Mouse (Mus musculus) forebrain, postnatal 0 days (tissue): ENCODE results near the gene Kctd13. TPM values are rescaled to one million over a fixed set of nuclear protein-coding genes. Genes with fewer than 3 reads are reported as not detected.
A peak's percentile ranks its signal among the peaks of the same experiment; 100 is the strongest.
"Not testable (repeated sequence)": the region's sequence is repeated elsewhere in the genome, so short reads cannot be mapped to it uniquely, and the experiment has no call there.

Source experiments
- ATAC-seq: fragments of 200-750 bp; cut with Nextera tagmentation; 2 replicates; pipeline ENCODE4 v1.8.0; 2017; ENCODE audit warnings: mild to moderate bottlenecking, moderate library complexity
- DNase-seq: peaks from one replicate; pipeline ENCODE4 v3.0.0-alpha.2; 2015
- H3K27ac ChIP-seq: fragments of 300-500 bp; sonication (generic); 2 replicates; pipeline ENCODE4 v1.5.1; 2014; ENCODE audit warnings: low read depth, mild to moderate bottlenecking, antibody characterized with exemption, low read length, moderate library complexity, mixed read lengths
- H3K27me3 ChIP-seq: fragments of 300-500 bp; sonication (generic); 2 replicates; pipeline ENCODE4 v1.6.1; 2014; ENCODE audit warnings: mild to moderate bottlenecking, low read length, mixed read lengths; ENCODE audit not compliant: insufficient read depth
- H3K36me3 ChIP-seq: fragments of 300-500 bp; sonication (generic); 2 replicates; pipeline ENCODE4 v1.6.1; 2014; ENCODE audit warnings: mild to moderate bottlenecking, moderate library complexity; ENCODE audit not compliant: insufficient read depth
- H3K4me1 ChIP-seq: fragments of 300-500 bp; sonication (generic); 2 replicates; pipeline ENCODE4 v1.6.1; 2014; ENCODE audit warnings: antibody characterized with exemption; ENCODE audit not compliant: insufficient read depth
- H3K4me2 ChIP-seq: fragments of 300-500 bp; sonication (generic); 2 replicates; pipeline ENCODE4 v1.6.1; 2014; ENCODE audit warnings: low read depth, mild to moderate bottlenecking, moderate library complexity
- H3K4me3 ChIP-seq: fragments of 300-500 bp; sonication (generic); 2 replicates; pipeline ENCODE4 v1.5.1; 2014; ENCODE audit warnings: low read depth, low read length, mixed read lengths
- H3K9ac ChIP-seq: fragments of 300-500 bp; sonication (generic); 2 replicates; pipeline ENCODE4 v1.6.1; 2014; ENCODE audit warnings: mild to moderate bottlenecking
- H3K9me3 ChIP-seq: fragments of 300-500 bp; sonication (generic); 2 replicates; pipeline ENCODE4 v1.6.1; 2016; ENCODE audit warnings: low read length
- CTCF ChIP-seq: sonication (generic); IDR thresholded peaks from 2 replicates; pipeline ENCODE4 v1.5.1; 2016; ENCODE audit warnings: antibody characterized with exemption, control low read depth, low read depth
- WGBS: fragments of 180-500 bp; shearing (Covaris S2); extraction: QIAGEN DNeasy Blood & Tissue Kit; methylation state at CpG from one replicate; pipeline ENCODE4 v1.1.7; 2014; 5-methylcytosine and 5-hydroxymethylcytosine counted together
- polyA plus RNA-seq: library from polyadenylated mRNA; unstranded; fragments of >200 nt; fragmentation: Nextera tagmentation; extraction: Ambion mirVana; gene quantifications from 2 replicates; pipeline ENCODE4 v1.2.1, GENCODE M21; 2015
- total RNA-seq: library from RNA; depleted of rRNA; stranded (reverse); fragments of >200 nt; gene quantifications from 2 replicates; pipeline ENCODE4 v1.2.3, GENCODE M21; 2014

The Kctd13 gene
- total and polyA plus RNA-seq, 2 experiments from 2014 or later = 140 to 218 TPM

GRCm38 (mm10) chr7:126896912-126897311 lies 31.8 kb upstream of the Kctd13 start:
- WGBS = 87% methylated on average over 5 of the region's 5 CpGs
- Histone ChIP-seq H3K4me3 (no peak overlapping the region), H3K4me1 (peaks cover 11% of the 10 kb centered on the region), H3K36me3 (no peaks in the 10 kb centered on the region), H3K27me3 (no peaks in the 10 kb centered on the region), H3K9ac (no peak overlapping the region), H3K9me3 (no peaks in the 10 kb centered on the region), H3K4me2 (0 out of 2 replicates have a peak overlapping the region, but pooled peaks have one; percentile 83), H3K27ac (no peak overlapping the region)
- TF ChIP-seq CTCF = no peak
- no peak for ATAC-seq
- no peak for DNase-seq

GRCm38 (mm10) chr7:126897390-126898101 lies 31.1 kb upstream of the Kctd13 start:
- no peak for TF ChIP-seq CTCF
- H3K4me1 ChIP-seq = peaks cover 11% of the 10 kb centered on the region
- H3K27ac ChIP-seq = peak overlapping the region; percentile 88
- H3K4me2 ChIP-seq = peak overlapping the region; percentile 83
- no peak for DNase-seq
- WGBS = 19% methylated on average over 16 of the region's 16 CpGs
- H3K9ac ChIP-seq = peak overlapping the region; percentile 88
- H3K27me3 ChIP-seq = no peaks in the 10 kb centered on the region
- H3K36me3 ChIP-seq = no peaks in the 10 kb centered on the region
- no peak; the same call in 1 of the 2 replicates for ATAC-seq
- no peaks in the 10 kb centered on the region for H3K9me3 ChIP-seq
- peak overlapping the region; percentile 71 for H3K4me3 ChIP-seq

GRCm38 (mm10) chr7:126898102-126898990 lies 30.3 kb upstream of the Kctd13 start:
- Histone ChIP-seq H3K4me1 (peaks cover 11% of the 10 kb centered on the region), H3K4me2 (peak overlapping the region; percentile 83), H3K27ac (peak overlapping the region; percentile 88), H3K36me3 (no peaks in the 10 kb centered on the region), H3K9me3 (no peaks in the 10 kb centered on the region), H3K9ac (peak overlapping the region; percentile 88), H3K27me3 (no peaks in the 10 kb centered on the region), H3K4me3 (peak overlapping the region; percentile 71)
- DNase-seq = peak; percentile 96
- WGBS = 13% methylated on average over 37 of the region's 37 CpGs
- no peak for TF ChIP-seq CTCF
- ATAC-seq = peak; percentile 96

GRCm38 (mm10) chr7:126899781-126900180 lies 28.9 kb upstream of the Kctd13 start:
- H3K36me3 ChIP-seq, H3K9me3 ChIP-seq, H3K27ac ChIP-seq, H3K4me2 ChIP-seq, ATAC-seq, DNase-seq, H3K27me3 ChIP-seq, H3K4me3 ChIP-seq, H3K9ac ChIP-seq: not testable (repeated sequence)
- peaks cover 11% of the 10 kb centered on the region for H3K4me1 ChIP-seq
- 95% methylated on average over 7 of the region's 9 CpGs for WGBS

GRCm38 (mm10) chr7:126905590-126905989 lies 23.1 kb upstream of the Kctd13 start:
- no peaks in the 10 kb centered on the region for H3K27me3 ChIP-seq
- H3K4me1 ChIP-seq = no peaks in the 10 kb centered on the region
- 72% methylated on average over 3 of the region's 3 CpGs for WGBS
- H3K4me2 ChIP-seq = no peak overlapping the region
- no peak overlapping the region for H3K4me3 ChIP-seq
- TF ChIP-seq CTCF = no peak
- no peak overlapping the region for H3K9ac ChIP-seq
- H3K36me3 ChIP-seq = no peaks in the 10 kb centered on the region
- H3K9me3 ChIP-seq = no peaks in the 10 kb centered on the region
- DNase-seq (no peak), ATAC-seq (no peak)
- H3K27ac ChIP-seq = no peak overlapping the region

GRCm38 (mm10) chr7:126914844-126915243 lies 13.8 kb upstream of the Kctd13 start:
- ATAC-seq = no peak
- no peak overlapping the region for H3K4me2 ChIP-seq
- no peak overlapping the region for H3K4me3 ChIP-seq
- H3K27ac ChIP-seq = no peak overlapping the region
- DNase-seq = no peak
- no peak for TF ChIP-seq CTCF
- no peak overlapping the region for H3K9ac ChIP-seq
- WGBS = 90% methylated on average over 3 of the region's 3 CpGs
- H3K36me3 ChIP-seq = no peaks in the 10 kb centered on the region
- no peaks in the 10 kb centered on the region for H3K4me1 ChIP-seq
- H3K27me3 ChIP-seq = no peaks in the 10 kb centered on the region
- H3K9me3 ChIP-seq = no peaks in the 10 kb centered on the region

GRCm38 (mm10) chr7:126918356-126918755 lies 10.3 kb upstream of the Kctd13 start:
- H3K27me3 ChIP-seq, H3K4me1 ChIP-seq, H3K4me2 ChIP-seq, ATAC-seq, H3K36me3 ChIP-seq, H3K9me3 ChIP-seq, H3K9ac ChIP-seq, DNase-seq, H3K27ac ChIP-seq, H3K4me3 ChIP-seq: not testable (repeated sequence)
- WGBS = 57% methylated on average over 4 of the region's 4 CpGs
